Mouse (Mus musculus): ENCODE measurements around the gene Gm5737. TPM values are rescaled to one million over a fixed set of nuclear protein-coding genes. Genes with fewer than 3 reads are reported as not detected.

Gene Gm5737
- polyA plus RNA-seq, 1 experiment from 2014 or later = not detected

Other genes starting within 250 kb of the Gm5737 start
- gene Uqcrc2, start 177.2 kb upstream of the Gm5737 start, polyA plus RNA-seq (2016; fragmentation: Nextera tagmentation; extraction: Ambion mirVana) = 178 and 183 TPM in 2 replicates
- gene Pdzd9, start 142.0 kb upstream of the Gm5737 start, polyA plus RNA-seq (2016; fragmentation: Nextera tagmentation; extraction: Ambion mirVana) = 0.44 and 0.50 TPM in 2 replicates
- gene Mosmo, start 134.7 kb upstream of the Gm5737 start, polyA plus RNA-seq (2016; fragmentation: Nextera tagmentation; extraction: Ambion mirVana) = 17.4 and 18.1 TPM in 2 replicates
- gene Vwa3a, start 73.0 kb upstream of the Gm5737 start, polyA plus RNA-seq (2016; fragmentation: Nextera tagmentation; extraction: Ambion mirVana) = 0.42 and 0.88 TPM in 2 replicates
- 20.6 and 21.3 TPM in 2 replicates for gene Eef2k, start 30.5 kb downstream of the Gm5737 start, polyA plus RNA-seq (2016; fragmentation: Nextera tagmentation; extraction: Ambion mirVana)
- gene Polr3e, start 105.4 kb downstream of the Gm5737 start, polyA plus RNA-seq (2016; fragmentation: Nextera tagmentation; extraction: Ambion mirVana) = 33.5 and 34.9 TPM in 2 replicates
- 14.5 and 14.9 TPM in 2 replicates for gene Cdr2, start 169.9 kb downstream of the Gm5737 start, polyA plus RNA-seq (2016; fragmentation: Nextera tagmentation; extraction: Ambion mirVana)
- gene Mfsd13b, start 170.1 kb downstream of the Gm5737 start, polyA plus RNA-seq (2016; fragmentation: Nextera tagmentation; extraction: Ambion mirVana) = 0.15 and 0.20 TPM in 2 replicates
- 227 and 230 TPM in 2 replicates for gene Mettl9, start 222.1 kb downstream of the Gm5737 start, polyA plus RNA-seq (2016; fragmentation: Nextera tagmentation; extraction: Ambion mirVana)